Mouse (Mus musculus) right cerebral cortex, adult 2 months (tissue): ENCODE data around the gene Rtn4rl1.
"Not testable (repeated sequence)": the region's sequence is repeated elsewhere in the genome, so short reads cannot be mapped to it uniquely, and the experiment has no call there.

ENCODE experiments used
- DNase-seq, 2 experiments: peaks; one replicate each; pipeline ENCODE4 v3.0.0; 2021 to 2022; ENCODE audit warnings: low spot score in 2 of 2

The Rtn4rl1 gene

DNA sequence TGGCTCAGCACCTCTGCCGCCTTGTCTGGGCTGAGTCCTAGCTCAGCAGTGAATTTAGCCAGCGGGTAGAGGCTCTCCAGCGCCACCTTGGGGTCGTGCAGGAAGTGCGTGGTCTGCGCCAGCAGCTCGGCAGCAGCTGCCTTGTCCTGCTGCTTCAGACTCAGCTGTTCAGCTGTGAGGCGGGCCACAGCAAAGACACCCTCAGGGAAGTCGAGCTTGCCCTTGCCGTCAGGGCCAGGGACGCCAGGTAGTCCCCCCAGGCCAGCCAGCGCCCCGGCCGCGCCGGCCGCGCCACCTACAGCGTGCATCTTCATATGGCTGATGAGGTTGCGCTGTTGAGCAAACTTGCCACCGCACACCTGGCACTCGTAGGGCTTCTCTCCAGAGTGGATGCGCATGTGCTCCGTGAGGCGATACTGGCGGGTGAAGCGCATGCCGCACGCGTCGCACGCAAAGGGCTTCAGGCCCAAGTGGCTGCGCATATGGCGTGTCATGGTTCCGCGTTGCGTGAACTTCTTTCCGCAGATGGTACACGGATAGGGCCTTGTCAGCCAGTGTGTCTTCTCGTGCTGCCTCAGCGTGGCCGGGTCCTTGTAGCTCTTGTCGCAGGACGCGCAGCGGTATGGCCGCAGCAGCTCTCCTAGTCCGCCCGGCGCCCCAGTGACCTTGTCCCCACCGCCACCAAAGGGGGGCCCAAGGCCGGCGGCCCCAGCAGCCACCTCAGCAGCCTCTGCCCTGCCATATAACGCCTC, 28.0 kb upstream of the Rtn4rl1 start:
- DNase-seq = peak; percentile 83 to 84

DNA sequence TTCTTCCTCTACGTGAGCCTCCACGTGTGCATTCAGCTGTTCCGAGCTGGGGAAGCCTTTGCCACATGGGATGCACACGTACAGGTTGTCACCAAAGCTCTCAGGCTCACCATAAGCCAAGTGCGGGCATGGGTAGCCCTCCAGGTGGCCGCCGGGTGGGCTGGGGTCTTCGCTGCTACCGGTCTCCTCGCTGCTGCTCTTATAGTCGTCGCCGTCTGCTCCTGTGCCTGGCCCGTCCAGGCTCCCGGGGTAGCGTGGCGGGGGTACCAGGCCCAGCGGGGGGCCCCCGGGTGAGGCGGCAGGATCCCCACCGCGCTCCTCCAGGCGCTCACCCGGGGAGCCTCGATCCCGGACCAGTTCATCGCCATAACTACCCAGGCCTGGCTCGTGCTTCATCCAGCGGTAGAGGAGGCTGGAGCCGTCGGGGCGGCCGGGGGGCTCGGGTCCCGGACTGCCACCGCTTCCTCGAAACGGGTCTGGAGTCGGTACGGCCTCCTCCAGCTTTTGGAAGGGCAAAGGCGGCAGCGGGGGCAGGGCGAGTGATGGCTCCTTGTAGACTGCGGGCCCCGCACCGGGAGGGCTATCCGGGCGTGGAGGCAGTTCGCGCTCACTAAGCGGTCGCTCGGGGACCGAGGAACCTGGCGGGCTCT, 27.3 kb upstream of the Rtn4rl1 start:
- DNase-seq = no peak

DNA sequence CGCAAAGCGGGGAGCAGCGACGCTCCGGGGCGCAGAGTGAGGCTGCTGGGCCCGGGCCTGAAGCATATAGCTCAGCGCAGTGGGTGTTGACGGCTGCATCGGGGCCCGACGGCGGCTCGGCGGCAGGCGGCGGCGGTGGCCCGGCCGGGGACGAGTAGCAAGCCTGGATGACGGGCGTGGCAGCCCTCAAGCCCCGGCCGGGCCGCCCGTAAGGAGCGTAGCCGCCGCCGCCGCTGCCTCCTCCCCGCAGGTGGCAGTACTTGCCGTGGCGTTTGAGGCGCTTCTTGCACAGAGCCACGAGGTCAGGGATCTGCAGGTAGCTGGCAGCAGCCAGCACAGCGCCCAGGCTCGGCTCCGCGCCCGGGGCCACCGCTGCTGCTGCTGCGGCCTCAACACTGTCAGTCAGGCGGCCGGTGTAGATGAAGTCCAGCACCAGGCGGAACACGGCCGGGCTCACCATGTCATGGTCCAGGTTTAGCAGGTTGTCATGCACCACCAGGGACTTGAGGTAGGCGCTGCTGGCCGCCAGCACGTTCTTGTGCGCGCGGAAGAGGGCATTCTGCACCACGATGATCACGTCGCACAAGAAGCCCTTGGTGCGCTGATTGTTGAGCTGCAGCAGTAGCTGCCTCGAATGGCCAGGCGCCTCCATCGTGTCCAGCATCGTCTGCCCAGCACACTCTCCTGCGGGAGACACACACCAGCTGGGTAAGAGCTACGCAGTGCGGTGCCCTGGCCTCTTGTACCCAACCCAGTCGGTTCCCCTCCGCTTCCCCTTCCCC, 26.5 kb upstream of the Rtn4rl1 start:
- no peak for DNase-seq

DNA sequence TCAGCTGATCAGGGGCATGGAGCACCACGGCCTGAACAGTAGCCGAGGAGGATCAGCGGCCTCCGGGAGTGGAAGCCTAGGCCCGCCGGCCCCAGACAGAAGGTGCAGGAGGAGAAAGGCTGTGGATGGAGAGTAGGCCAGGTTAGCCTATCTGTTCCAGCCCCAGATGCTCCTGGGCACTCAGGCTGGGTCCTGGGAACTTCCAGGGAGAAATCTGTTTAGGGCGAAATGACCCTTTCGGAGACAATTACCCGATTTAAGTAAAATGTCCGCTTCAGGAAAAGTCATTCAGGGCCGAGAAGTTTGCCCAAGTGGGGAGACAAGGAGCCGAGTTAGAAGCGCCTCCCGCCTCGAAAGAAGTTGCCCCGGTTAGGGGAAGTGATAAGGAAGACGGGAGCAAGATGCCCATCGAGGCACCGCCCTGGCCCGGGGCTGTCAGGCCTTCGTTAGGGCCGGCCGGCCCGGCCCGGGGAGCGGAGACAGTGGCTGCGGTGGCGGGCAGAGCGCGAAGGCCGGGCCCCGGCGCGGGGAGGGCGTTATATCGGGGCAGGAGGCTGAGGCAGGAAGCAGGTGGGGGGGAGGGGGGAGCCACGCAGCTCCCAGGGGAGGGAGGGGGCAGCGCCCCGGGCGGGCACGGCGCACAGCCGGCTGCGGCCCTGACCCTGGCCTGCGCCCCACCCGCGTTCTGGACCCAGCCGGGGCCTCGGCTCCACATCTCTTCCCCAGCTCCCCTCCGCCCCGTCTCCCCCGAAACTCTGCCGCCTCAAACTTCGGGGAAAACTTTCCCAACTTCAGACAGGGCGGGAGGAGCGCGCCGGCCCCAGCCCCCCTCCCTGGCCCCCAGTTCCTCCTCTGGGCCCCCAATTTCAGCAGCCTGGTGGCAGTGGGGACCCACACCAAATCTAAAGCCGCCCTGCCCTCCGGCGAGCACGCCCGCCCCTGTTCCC, 25.7 kb upstream of the Rtn4rl1 start:
- DNase-seq = no peak

DNA sequence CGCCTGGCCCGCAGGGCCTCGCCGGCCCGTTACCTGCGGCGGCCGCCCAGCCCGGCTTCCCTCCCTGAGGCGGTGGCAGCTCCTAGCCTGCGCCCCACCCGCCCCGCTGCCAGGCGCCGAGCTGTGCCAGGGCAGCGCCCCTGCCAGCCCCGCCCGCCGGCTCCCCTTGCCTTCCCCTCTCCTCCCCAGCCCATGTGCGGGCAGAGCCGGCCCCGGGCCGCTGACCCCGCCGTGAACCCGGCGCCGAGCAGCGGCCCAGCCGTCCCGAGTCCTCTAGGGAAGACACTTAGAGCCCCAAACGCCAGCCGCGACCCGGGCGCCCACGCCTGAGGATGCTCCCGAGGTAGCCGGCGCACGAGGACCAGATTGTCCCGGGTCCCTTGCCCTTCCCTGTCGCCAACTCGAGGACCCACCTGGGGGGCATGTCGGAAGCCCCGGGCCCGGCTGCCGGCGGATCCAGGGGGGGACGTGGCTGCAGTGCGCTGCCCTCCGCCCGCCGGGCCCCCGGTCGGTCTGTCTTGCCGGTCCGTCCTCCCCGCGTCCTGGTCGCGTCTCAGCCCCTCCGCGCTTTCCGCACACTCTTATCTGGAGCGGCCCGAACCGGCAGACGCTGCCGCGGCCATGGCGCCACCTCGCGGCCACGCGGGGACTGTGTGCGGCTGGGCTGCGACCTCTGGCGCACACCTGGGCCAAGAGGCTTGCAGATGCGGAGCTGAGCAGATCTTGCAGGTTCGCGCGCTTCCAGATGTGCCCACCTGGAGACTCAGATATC, 24.8 kb upstream of the Rtn4rl1 start:
- DNase-seq = peak; percentile 72 to 78

DNA sequence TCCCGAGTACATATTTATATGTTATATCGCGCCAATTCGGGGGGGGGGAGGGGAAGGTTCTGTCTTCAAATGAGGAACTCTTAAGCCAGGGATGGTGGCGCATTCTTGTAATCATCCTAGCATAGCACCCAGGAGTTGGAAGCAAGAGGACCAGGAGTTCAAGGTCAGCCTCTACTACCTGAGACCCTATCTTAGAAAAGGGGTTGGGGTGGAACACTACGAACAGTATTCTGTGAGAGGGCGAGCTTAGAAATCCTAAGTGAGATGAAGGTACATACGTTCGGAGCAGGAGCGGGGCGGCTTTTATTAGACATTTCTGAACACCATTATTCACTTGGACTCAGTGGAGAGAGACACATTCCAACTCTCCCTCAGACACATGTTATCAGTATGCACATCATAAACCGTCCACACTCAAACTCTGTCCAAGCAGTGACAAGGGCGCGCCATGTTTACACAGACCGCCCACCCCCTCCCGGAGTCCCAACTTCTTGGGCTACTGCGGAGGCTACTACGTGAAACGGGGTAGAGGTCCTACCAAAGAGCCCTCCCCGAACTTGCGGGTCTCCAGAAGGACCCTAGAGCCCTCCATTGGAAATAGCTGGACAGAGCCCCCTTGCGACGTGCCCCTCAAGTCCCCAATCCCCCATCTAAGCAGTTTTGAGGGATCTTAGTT, 24.0 kb upstream of the Rtn4rl1 start, which contains the start of gene Hic1:
TSS of gene Hic1 (minus strand) at position 115 of the 676 bp plus-strand sequence.
- no peak for DNase-seq

DNA sequence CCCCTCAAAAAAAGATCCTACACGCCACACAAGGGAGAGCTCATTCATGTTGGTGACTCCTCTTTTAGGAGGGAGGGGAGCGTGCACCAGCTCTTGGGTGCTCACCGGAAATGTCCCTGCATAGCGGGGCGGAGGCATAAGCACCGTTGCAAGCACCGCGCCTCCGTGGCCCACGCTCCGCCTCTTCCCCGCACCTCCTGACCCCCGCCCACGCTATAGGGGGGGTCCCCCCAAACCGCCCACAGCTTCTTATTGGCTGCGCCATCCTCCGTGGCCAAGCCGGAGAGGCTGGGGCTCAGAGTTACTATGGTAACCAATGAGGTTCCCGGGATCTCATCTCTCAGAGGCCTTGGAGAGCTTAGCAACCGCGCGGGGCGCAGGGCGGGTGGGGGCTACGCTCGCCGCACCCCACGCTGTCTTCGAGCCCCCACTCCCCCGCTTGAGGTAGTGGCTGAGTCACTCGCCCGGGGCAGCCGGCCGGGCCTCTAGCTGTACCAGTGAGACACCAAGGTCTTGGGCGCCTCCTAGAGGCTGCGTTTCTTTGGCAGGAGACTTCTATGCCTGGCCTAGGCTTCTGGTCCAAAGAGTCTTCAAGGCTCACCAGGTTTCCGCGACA, 23.3 kb upstream of the Rtn4rl1 start:
- peak; percentile 93 to 98 for DNase-seq

DNA sequence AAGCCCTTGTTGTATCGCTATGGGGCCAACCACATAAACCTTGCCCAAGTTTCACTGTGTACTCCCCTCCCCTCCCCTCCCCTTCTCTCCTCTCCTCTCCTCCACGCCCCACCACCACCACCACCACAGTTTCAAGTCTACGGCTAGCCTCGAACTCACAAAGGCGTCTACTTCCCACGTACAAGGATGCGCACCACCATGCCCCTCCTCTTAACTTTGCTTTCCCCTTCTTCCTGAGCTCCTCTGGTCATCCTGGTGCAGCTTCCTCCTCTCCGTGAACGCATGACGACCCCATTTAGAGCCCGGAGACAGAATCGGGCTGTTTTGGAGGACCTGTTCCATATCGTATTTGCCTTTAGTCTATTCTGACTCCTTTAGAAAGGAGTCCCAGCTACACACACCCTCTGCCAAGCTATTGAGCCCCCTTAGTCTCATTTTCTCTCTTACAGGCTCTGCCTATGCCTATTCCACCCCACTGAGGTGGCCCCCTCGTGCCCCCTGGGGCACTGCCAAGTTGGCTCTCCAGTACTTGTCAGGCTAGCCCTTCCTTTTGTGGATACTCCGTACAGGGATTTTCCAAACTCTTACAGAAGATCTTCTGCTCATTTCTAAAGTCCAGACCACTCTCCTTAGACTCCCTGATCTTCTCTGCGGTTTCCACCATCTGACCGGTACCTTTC, 22.3 kb upstream of the Rtn4rl1 start:
- no peak for DNase-seq

DNA sequence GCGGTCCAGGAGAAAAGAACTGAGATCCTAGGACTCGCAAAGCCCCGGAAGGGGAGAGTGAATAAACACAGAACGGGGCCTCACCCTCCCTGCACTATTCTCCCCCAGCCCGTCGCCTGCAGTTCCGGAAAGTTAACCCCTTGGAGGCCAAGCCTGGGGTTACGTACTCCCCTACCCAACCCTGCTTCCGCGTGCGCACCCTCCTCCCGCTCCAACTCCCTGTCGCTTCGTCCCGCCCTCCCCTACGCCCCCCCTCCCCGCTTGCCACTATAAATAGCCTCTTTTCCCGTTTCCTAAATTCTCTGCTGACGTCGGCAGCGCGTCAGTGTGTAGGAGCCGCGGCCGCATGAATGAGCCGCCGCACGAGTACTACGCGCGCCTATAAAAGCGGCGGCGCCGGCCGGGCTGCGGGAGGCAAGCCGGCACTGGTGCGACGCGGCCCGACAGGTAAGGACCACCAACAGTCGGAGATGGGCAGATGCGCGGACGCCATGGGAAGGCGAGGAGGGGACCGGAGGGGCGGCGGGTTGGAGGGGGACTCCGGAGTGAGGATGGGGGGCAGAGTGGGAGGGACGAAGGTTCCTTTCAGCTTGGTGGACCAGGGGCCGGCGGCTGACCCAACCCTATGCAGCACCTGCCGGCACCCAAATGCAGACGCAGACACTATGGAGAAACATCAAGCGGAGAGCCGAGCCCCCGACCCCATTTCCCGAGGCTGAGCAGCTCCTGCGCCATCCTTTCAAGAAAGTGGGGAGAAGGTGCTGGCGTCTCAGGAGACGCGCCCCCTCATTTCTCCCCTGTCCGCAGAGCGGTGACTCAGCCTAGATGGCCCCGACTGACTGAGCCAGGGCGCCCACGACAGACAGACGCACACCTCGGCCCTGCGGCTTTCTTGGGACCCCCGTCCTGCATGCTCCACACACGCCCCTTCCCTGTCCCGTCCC, 21.2 kb upstream of the Rtn4rl1 start:
- peak; percentile 74 to 83 for DNase-seq

DNA sequence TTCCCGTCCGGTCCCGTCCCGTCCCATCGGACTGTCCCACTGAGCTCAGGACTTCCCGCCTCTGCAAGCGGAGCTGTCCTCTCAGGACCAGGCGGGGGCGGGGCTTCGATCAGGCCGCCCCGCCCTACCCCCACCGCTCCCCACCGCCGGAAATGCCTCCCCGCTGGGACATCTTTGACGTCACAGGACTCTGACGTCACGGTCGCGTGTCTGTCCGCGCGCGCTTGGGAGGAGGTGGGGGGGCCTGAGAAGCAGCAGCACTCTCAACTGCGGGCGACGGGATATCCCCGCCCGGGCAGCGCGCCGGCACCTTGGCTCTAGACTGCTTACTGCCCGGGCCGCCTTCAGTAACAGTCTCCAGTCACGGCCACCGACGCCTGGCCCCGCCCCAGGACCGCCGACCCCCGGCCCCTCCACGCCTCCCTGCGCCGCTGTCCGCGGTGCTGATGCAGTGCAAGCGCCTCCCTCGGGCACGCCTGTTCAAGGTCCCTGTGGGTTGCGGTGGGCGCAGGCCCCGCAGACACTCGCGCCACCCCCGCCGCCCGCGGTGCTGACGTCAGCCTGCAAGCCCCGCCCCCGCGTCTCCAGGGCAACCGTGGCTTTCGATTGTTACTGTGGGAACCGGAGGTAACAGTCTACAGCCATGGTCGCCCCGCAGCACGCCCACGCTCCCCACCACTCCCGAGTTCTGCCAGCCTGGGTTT, 20.3 kb upstream of the Rtn4rl1 start:
- peak; percentile 96 to 97 for DNase-seq

DNA sequence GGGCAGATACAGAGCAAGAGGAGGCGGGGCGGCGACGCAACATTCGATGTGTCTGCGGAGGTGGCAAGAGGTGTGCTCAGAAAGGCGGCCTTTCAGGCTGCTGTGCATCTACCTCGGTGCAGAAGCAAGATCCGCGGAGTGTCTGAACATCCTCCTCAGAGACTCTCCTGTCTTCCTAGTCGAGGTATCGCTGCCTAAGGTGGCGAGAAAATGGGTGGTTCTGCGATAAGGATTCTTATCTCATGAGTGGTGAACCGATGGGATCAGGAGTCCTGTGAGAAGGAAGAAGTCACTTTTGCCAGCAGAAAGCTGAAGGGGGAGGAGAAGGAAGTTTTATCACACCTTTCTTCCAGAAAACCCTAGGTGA, 19.8 kb upstream of the Rtn4rl1 start:
- no peak for DNase-seq

DNA sequence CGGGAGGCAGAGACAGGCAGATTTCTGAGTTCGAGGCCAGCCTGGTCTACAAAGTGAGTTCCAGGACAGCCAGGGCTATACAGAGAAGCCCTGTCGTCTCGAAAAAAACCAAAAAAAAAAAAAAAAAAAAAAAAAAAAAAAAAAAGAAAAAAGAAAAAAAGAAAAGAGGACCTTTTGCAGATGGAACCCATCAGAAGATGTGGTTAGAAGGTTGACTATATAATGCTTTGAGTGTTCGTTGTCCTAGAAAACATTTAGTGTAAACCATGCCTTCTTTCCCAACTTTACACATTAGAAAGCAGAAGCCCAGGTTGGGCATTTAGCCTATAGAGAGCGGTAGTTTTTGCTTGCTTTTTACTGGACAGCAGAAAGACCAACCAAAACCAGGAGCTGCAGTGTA, 19.0 kb upstream of the Rtn4rl1 start:
- not testable (repeated sequence) for DNase-seq

DNA sequence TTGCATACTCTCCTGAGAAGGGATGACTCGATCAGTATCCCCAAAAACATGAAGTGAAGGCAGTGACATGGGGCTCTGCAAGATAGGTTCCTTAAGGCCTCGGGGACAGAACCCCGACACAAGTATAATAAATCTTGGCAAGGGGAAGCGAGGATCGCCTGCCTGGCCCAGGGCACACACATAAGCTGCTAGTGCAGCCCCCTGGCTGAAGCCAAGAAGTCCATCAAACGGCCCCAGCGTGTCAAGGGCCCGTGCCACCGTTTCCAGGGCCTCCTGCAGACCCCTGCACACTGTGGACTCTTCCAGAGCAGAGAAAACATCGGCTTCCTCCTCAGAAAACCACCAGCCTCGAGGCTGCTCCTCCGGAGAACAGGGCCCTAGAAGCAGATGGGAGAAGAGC, 15.6 kb upstream of the Rtn4rl1 start:
- DNase-seq = peak in 1 of 2 experiments; percentile 32

DNA sequence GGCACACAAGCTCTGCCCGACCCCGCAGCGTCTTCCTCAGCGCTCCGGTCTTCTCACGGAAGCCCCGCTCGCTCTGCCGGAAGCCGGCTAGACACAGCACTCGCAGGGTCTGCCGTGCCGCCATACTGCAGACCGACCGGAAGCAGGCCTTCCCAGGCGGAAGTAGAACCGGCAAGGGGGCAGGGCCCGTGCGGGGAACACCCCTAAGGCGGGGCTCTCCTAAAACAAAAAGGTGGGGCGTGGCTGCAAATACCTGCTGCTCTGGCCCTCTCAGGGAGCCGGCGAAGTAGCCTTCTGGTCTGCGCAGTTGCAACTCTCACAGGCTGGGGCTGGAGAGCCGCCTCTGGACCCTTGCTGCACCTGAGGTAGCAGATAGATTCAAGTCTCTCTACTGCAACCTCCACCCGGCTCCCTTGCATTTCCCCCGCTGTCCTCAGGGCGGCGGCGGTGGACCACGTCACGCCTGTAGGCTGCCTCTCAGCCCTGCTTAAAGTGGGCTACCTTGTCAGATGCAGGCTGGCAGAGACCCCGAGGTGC, 14.8 kb upstream of the Rtn4rl1 start, which contains the start of gene Ovca2:
TSS of gene Ovca2 (minus strand) at position 164 of the 537 bp plus-strand sequence.
- DNase-seq = peak; percentile 88 to 91

DNA sequence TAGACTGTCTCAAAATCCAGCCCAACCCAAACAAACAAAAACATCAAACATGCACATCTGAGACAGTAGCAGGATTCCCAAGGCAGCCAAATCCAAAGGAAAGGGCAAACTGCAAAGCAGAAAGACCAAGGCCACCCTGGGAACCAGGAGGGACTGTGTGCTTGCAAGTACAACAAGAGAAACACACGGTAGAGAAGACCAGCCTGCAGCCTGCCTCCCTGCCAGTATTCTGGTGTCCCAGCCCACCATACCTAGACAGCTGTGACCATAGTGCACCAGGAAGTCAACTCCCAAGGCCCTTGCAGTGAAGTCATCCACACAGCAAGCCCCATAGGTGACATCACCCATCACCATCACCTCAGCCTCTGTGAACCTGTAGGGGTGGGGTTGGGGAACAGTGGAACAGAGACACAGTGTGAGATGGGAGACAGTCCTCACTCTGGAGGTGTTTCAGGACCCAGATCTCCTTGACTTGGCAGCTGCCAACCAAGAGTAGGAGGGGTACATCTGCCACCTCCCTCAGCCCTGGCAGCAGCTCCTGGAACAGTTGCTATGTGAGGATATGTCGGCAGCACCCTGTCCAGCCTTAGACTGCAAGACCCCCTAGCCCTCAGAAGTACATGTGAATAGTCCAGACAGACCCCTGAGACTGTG, 9.5 kb upstream of the Rtn4rl1 start:
- peak; percentile 79 to 83 for DNase-seq

DNA sequence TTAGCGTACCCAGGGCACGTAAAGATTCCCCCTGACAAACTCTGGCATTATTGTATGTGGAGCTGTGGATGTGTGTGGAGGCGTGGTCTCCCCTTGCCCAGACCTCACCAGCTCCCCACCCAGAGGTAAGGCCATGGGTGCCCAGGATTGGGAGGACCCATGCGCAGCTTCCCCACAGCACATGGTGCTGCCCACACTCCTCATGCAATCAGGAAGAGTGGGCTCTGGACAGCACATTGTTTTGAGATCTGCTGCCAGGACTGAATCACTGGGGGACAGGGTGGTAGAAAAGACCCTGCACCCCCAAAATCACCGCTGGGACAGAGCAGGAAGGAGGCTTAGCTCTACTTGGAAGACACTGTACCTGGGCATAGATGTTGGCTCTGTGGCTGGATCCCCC, 9.0 kb upstream of the Rtn4rl1 start:
- peak in 1 of 2 experiments; percentile 53 for DNase-seq
